In the genomic region with DNA sequence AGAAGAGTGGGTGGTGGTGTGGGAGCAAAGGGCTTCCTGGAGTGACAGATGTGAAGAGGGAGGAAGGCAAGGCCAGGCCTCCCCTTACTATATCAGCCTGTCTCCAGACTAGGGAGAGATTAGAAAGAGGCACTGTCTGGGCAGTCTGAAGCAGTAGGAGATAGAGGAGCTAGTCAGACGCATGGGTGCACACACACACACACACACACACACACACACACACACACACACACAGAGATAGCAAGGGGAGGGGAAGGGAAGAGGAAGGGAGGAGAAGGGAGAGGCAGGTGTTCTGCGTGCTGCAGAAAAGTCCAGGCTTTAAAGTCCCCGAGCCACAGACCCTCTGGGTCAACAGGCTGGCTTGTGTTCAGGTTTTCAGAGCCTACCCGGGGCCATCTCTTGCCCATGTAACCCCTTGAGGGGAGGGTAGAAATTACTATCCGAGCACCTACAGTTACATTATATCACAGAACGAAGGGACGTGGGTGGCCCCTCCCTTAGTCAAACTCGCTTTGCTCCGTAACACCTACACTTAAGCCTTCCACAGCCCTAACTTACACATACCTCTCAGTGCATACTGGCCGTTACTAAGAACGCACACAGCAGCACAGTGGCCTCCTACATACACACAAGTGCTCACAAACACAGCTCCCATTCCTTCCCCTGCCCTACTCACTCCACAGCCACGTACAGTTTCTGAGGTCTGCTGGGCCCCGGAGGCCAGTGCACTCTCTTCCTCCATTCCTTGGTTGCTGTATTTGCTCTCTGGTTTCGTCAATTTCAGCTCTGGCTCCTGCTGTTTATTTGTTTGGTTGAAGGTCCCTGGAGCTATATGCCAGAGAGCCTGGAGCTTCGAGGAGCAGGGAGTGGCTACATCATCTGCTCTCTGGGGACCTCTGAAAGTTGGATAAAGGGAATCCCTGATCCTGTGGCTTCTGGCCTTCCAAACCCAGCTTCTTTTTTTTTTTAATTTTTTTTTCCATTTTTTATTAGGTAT, we compare ENCODE assay signal across 11 mouse cellular contexts. TPM values are rescaled to one million over a fixed set of nuclear protein-coding genes. Genes with fewer than 3 reads are reported as not detected.
DNase-seq lines count a peak whose midpoint lies in the region; ATAC-seq and TF ChIP-seq lines count a peak whose summit lies in the region.
"Had no signal": no experiment of that assay in that cellular context is flagged by ENCODE, and none has a peak within 500 bp of the region (broad histone marks: within the 10 kb centered on the region; RNA-seq: fewer than 3 reads in every experiment).

No protein-coding gene starts in this region.

- WGBS in bone marrow, adult 2 months, result 59% methylated on average over 15 of the region's 15 CpGs
- 60% methylated on average over 15 of the region's 15 CpGs for WGBS in limb, embryonic 15.5 days
- 68% methylated on average over 15 of the region's 15 CpGs for WGBS in midbrain, embryonic 16.5 days

- peaks cover 13% of the 10 kb centered on the region for H3K4me1 ChIP-seq in bone marrow, adult 2 months (ENCODE audit: control insufficient read depth, insufficient read depth, low read length)
- H3K4me1 ChIP-seq in limb, embryonic 15.5 days, result peaks cover 43% of the 10 kb centered on the region
- no peaks in the 10 kb centered on the region for H3K4me1 ChIP-seq in midbrain, embryonic 16.5 days (ENCODE audit: control insufficient read depth, insufficient read depth, low read length)

- H3K27ac ChIP-seq in bone marrow, adult 2 months (ENCODE audit: control insufficient read depth, insufficient read depth, low read depth, low read length, poor library complexity), result peak overlapping the region; percentile 11; the same call in 1 of the 2 replicates
- peak overlapping the region; percentile 50; the same call in 1 of the 2 replicates for H3K27ac ChIP-seq in limb, embryonic 15.5 days
- no peak overlapping the region for H3K27ac ChIP-seq in midbrain, embryonic 16.5 days (ENCODE audit: low read length)
- H3K27ac ChIP-seq: neural tube, embryonic 13.5 days had no signal

- ATAC-seq in limb, embryonic 15.5 days (ENCODE audit: insufficient number of reproducible peaks, low FRiP score, low TSS enrichment, low read depth), result no peak
- ATAC-seq in midbrain, embryonic 16.5 days, result no peak

- H3K4me3 ChIP-seq in bone marrow, adult 2 months (replicated peaks; ENCODE audit: control insufficient read depth, low read depth, low read length), result no peak overlapping the region
- H3K4me3 ChIP-seq in limb, embryonic 15.5 days, result no peak overlapping the region
- no peak overlapping the region for H3K4me3 ChIP-seq in midbrain, embryonic 16.5 days (ENCODE audit: low read depth, low read length)
- H3K4me3 ChIP-seq: neural tube, embryonic 13.5 days had no signal

- H3K9ac ChIP-seq in limb, embryonic 15.5 days, result no peak overlapping the region
- H3K9ac ChIP-seq in midbrain, embryonic 16.5 days (ENCODE audit: low read depth, low read length), result no peak overlapping the region
- H3K9ac ChIP-seq: neural tube, embryonic 13.5 days had no signal

- no peaks in the 10 kb centered on the region for H3K36me3 ChIP-seq in limb, embryonic 15.5 days
- no peaks in the 10 kb centered on the region for H3K36me3 ChIP-seq in midbrain, embryonic 16.5 days (ENCODE audit: control insufficient read depth, insufficient read depth, low read length)
- H3K36me3 ChIP-seq: neural tube, embryonic 13.5 days had no signal

- peak; percentile 12 for DNase-seq in gastrocnemius, postnatal 25 days
- no peak for DNase-seq in gastrocnemius, postnatal 10 days
- DNase-seq in 3T3-L1 (ENCODE audit: low read depth, low spot score), result peak; percentile 22
- DNase-seq in frontal cortex, postnatal 36 days (ENCODE audit: low spot score in 2 of 2), result no peak
- DNase-seq in cerebellum, adult 11 months, result no peak
- DNase-seq: cerebellum, adult 9-10 months; gastrocnemius, postnatal 36 days had no signal

- H3K27me3 ChIP-seq in limb, embryonic 15.5 days, result no peaks in the 10 kb centered on the region
- H3K27me3 ChIP-seq in midbrain, embryonic 16.5 days (ENCODE audit: control insufficient read depth, insufficient read depth, low read depth, low read length), result no peaks in the 10 kb centered on the region
- H3K27me3 ChIP-seq: neural tube, embryonic 13.5 days had no signal

- TF ChIP-seq CTCF in bone marrow, adult 2 months (IDR thresholded peaks at IDR 0.05; ENCODE audit: control insufficient read depth, insufficient read depth, low read length), result no peak

- TF ChIP-seq POLR2A in bone marrow, adult 2 months (IDR thresholded peaks at IDR 0.05; ENCODE audit: borderline replicate concordance, control insufficient read depth, low read depth, low read length), result no peak

- no peaks in the 10 kb centered on the region for H3K9me3 ChIP-seq in limb, embryonic 15.5 days
- H3K9me3 ChIP-seq in midbrain, embryonic 16.5 days (replicated peaks; ENCODE audit: control insufficient read depth, low read length, poor library complexity, severe bottlenecking), result no peaks in the 10 kb centered on the region
- H3K9me3 ChIP-seq: neural tube, embryonic 13.5 days had no signal

- no peak overlapping the region for H3K4me2 ChIP-seq in limb, embryonic 15.5 days
- H3K4me2 ChIP-seq in midbrain, embryonic 16.5 days (ENCODE audit: low read length), result no peak overlapping the region
- H3K4me2 ChIP-seq: neural tube, embryonic 13.5 days had no signal

RNA-seq across cellular contexts. Expression of gene St3gal4, which starts 12.9 kb away (rescaled TPM):
- 1 to 10 TPM; 4.4 to 5.3 TPM for total RNA-seq in gastrocnemius, postnatal 25 days (2021)
- total RNA-seq in gastrocnemius, postnatal 10 days (2021), result 10 to 100 TPM; 12.7 to 13.1 TPM
- 32.7 and 54.9 TPM in 2 replicates for polyA plus RNA-seq in bone marrow, adult 2 months (2011; ENCODE audit: insufficient read depth, insufficient read length, low replicate concordance, missing spikeins)
- polyA plus RNA-seq in limb, embryonic 15.5 days (2015; fragmentation: Nextera tagmentation; extraction: Ambion mirVana), result 39.2 and 39.4 TPM in 2 replicates
- polyA plus RNA-seq in midbrain, embryonic 16.5 days (2015; fragmentation: Nextera tagmentation; extraction: Ambion mirVana), result 15.9 and 17.9 TPM in 2 replicates

Comparison
In these comparisons a context has a peak if more than half of its experiments do, and no peak if none do; other contexts are left out.
1. DNase-seq: peak in gastrocnemius, postnatal 25 days (single experiment) and 3T3-L1 (single experiment); none in gastrocnemius, postnatal 10 days (single experiment), frontal cortex, postnatal 36 days (0 of 2) and cerebellum, adult 11 months (single experiment).